Mouse (Mus musculus) C2C12 (cell line): ENCODE data around the gene Nxpe4. TPM values are rescaled to one million over a fixed set of nuclear protein-coding genes. Genes with fewer than 3 reads are reported as not detected.

Source experiments
- H3K27me3 ChIP-seq: one replicate; pipeline ENCODE4 v1.6.1; 2011; ENCODE audit not compliant: control insufficient read depth, insufficient read depth, insufficient read length
- H3K36me3 ChIP-seq: one replicate; pipeline ENCODE4 v1.6.1; 2011; ENCODE audit not compliant: control insufficient read depth, insufficient read depth
- H3K4me3 ChIP-seq: one replicate; pipeline ENCODE4 v1.5.1; 2011; ENCODE audit warnings: mild to moderate bottlenecking, control low read depth; ENCODE audit not compliant: poor library complexity, insufficient read depth, severe bottlenecking
- H3K79me2 ChIP-seq: one replicate; pipeline ENCODE4 v1.6.1; 2011; ENCODE audit not compliant: control insufficient read depth, insufficient read depth
- H3K79me3 ChIP-seq: one replicate; pipeline ENCODE4 v1.6.1; 2011; ENCODE audit warnings: low read depth, control low read depth
- H3ac ChIP-seq: one replicate; pipeline ENCODE3; 2011; ENCODE audit warnings: low read depth; ENCODE audit not compliant: control insufficient read depth, insufficient read length
- CEBPB ChIP-seq: IDR thresholded peaks from one replicate; pipeline ENCODE4 v1.6.1; 2011; ENCODE audit warnings: low read depth, mild to moderate bottlenecking, control low read depth, moderate library complexity
- CTCF ChIP-seq: IDR thresholded peaks from one replicate; pipeline ENCODE4 v1.5.1; 2011; ENCODE audit not compliant: control insufficient read depth, insufficient read depth, insufficient read length
- FOSL1 ChIP-seq: IDR thresholded peaks from one replicate; pipeline ENCODE4 v1.8.0; 2011; ENCODE audit warnings: mild to moderate bottlenecking, low read length; ENCODE audit not compliant: poor library complexity, insufficient read depth, severe bottlenecking
- MAX ChIP-seq: IDR thresholded peaks from one replicate; pipeline ENCODE4 v1.6.1; 2011; ENCODE audit warnings: mild to moderate bottlenecking, control low read depth
- MYOD1 ChIP-seq: IDR thresholded peaks from one replicate; pipeline ENCODE4 v1.6.1; 2011; ENCODE audit warnings: low read depth; ENCODE audit not compliant: control insufficient read depth, insufficient read length
- MYOG ChIP-seq: IDR thresholded peaks from one replicate; pipeline ENCODE4 v1.6.1; 2011; ENCODE audit not compliant: control insufficient read depth, insufficient read length; ENCODE audit errors: extremely low read depth
- USF1 ChIP-seq: IDR thresholded peaks from one replicate; pipeline ENCODE4 v1.6.1; 2011; ENCODE audit warnings: low read depth, mild to moderate bottlenecking, control low read depth, moderate library complexity
- polyA plus RNA-seq: library from polyadenylated mRNA; unstranded; fragments of >200 nt; fragmentation: generic; extraction: Trizol; gene quantifications from one replicate; pipeline ENCODE4 v1.2.1, GENCODE M21; 2012; ENCODE audit warnings: missing spikeins

Nxpe4 gene
- polyA plus RNA-seq, 1 experiment, result 0.02 TPM

DNA sequence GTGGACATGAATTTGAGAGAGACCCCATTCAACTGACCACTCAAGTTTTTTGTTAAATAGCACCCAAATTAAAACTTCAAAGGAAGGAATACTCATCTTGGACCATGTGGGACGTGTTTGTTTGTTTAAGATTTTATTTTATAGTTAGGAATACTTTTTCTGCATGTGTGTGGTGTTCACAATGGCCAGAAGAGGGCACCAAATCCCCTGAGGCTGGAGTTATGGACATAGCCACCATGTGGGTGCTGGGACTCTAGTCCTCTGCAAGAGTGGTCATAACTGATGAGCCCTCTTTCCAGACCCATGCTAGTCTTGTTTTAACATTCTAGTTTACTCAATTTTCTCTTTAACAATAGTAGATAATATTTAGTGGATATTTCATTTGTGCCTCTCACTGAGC lies 14.9 kb downstream of the Nxpe4 start:
- H3K4me3 ChIP-seq, result no peak overlapping the region
- no peaks in the 10 kb centered on the region for H3K79me2 ChIP-seq
- TF ChIP-seq MAX (no peak), CEBPB (no peak), MYOG (no peak), MYOD1 (no peak), USF1 (no peak), CTCF (no peak), FOSL1 (no peak)
- H3K36me3 ChIP-seq, result no peaks in the 10 kb centered on the region
- H3K79me3 ChIP-seq, result no peaks in the 10 kb centered on the region
- H3ac ChIP-seq, result no peak overlapping the region
- no peaks in the 10 kb centered on the region for H3K27me3 ChIP-seq

DNA sequence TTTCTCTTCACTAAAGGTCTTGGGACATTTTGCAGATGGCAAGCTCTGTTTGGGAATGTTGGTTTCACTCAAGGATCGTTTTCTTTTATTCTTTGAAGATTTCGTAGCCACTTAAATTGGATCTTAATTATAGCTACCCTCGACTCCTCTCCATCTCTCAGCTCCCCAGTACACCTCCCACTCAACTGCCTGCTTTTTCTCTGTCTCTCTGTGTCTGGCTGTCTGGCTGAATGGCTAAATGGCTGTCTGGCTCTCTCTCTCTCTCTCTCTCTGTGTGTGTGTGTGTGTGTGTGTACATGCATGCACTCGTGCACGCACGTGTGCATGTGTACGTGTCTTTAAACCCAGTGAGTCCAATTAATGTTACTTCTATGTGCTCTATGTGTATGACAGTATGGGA lies 19.5 kb downstream of the Nxpe4 start:
- Histone ChIP-seq H3K27me3 (no peaks in the 10 kb centered on the region), H3K79me2 (no peaks in the 10 kb centered on the region), H3ac (no peak overlapping the region), H3K4me3 (no peak overlapping the region), H3K79me3 (no peaks in the 10 kb centered on the region), H3K36me3 (no peaks in the 10 kb centered on the region)
- no peak for TF ChIP-seq MAX
- no peak for TF ChIP-seq CTCF
- no peak for TF ChIP-seq MYOD1
- TF ChIP-seq USF1, result no peak
- no peak for TF ChIP-seq FOSL1

DNA sequence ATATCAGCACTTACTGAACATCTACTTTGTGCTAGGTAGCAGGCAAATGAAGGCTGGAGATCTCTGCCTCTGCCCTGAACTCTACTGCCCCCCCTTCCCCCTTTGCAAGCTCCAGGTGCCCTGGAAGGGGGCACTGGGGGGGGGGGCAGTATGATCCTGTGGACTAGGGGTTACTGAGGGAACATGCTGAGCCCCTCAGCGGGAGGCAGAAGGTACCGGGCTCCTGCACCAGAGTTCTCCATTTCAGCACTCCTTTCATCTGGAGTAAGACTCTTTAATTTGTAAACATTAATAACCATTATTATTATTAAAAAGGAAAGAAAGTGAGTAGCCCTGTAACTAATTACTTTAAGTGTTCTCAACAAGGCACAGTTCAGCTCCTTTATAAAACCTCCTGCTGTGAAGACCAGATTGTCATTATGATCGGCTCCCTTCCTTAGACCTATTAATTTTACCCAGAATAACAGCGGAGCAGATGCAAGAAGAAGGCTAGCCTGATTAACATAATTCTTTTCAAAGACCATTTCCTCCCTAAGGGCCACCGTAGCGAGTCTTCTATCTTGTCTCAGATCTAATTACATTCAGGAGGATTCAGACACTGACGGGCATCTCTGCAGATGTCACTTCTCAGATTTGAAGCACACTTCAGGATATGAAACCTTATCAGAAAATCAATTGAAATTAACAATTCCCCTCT lies 21.0 kb downstream of the Nxpe4 start:
- TF ChIP-seq MAX (no peak), FOSL1 (no peak), CTCF (no peak)
- H3K36me3 ChIP-seq, result no peaks in the 10 kb centered on the region
- H3K27me3 ChIP-seq, result no peaks in the 10 kb centered on the region
- H3K79me3 ChIP-seq, result no peaks in the 10 kb centered on the region
- no peak overlapping the region for H3ac ChIP-seq
- H3K79me2 ChIP-seq, result no peaks in the 10 kb centered on the region
- no peak overlapping the region for H3K4me3 ChIP-seq

DNA sequence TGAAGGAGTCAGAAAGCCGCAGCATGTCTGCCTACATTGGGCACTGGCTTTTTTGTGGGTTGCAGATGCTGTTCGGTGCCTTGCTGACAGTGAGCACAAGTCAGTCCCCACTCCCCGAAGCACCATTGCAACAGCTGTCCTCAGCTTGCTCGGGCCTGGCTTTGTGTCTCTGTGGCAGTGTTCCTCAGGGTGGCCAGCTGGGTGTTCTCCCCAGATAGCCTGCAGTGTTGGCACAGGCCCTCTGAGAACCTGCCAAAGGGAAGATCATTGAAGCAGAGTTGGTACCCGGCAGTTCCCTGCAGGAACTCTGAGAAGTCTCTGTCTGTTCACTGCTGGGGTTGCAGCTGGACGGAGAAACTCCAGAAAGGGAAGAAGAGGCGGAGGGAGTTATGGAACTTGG lies 22.5 kb downstream of the Nxpe4 start:
- no peaks in the 10 kb centered on the region for H3K36me3 ChIP-seq

DNA sequence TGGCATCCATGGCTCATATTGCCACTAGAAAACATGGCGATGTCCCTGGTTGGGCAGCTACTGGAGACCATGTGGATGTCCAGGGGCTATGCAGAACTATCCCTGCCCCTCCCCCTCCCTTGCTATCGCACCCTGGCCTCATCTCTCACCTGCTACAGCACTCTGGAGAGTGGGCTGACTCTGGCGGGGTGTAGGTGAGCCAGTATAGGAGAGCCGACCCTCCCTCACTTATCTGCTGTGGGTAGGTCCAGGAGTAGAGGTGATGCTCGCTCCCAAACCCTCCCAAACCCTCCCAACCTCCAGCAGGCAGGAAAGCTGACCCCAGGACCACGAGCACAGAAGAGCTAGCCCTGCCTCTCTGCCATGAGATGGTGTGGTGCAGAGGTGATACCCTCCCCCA lies 27.0 kb downstream of the Nxpe4 start:
- Histone ChIP-seq H3K79me2 (no peaks in the 10 kb centered on the region), H3K4me3 (no peak overlapping the region)

More for the DNA sequence above, 22.5 kb downstream of the Nxpe4 start:
- H3ac ChIP-seq, result no peak overlapping the region
- H3K4me3 ChIP-seq, result no peak overlapping the region
- no peaks in the 10 kb centered on the region for H3K79me2 ChIP-seq
- TF ChIP-seq CTCF (no peak), CEBPB (no peak), MAX (no peak), USF1 (no peak), MYOG (no peak)
- no peaks in the 10 kb centered on the region for H3K79me3 ChIP-seq
- H3K27me3 ChIP-seq, result no peaks in the 10 kb centered on the region

DNA sequence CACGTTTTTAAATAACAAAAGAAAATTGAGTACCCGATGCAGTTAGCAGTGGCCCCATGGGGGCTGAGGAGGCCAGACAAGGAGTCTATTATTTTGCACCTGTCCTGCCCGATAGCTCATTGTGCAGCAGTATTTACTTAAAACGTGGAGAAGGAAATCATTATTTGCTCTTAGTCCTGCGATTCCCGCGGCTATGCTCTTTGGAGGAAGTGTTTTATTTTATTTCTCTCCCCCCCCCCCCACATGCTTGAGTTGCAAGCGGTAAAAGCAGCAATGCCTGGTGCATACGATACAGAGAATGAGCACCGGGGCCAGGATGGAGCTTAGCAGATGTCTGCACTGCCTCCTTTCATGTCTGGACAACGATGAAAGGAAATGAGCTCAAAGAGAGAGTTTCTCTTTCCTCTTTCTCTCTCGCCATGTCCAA lies 35.6 kb downstream of the Nxpe4 start:
- H3K79me2 ChIP-seq, result no peaks in the 10 kb centered on the region
- TF ChIP-seq CTCF (no peak), MYOG (no peak), MAX (no peak), USF1 (no peak), MYOD1 (no peak), CEBPB (no peak)
- no peaks in the 10 kb centered on the region for H3K27me3 ChIP-seq
- no peak overlapping the region for H3K4me3 ChIP-seq
- no peak overlapping the region for H3ac ChIP-seq
- H3K79me3 ChIP-seq, result no peaks in the 10 kb centered on the region
- H3K36me3 ChIP-seq, result no peaks in the 10 kb centered on the region

More for the DNA sequence above, 27.0 kb downstream of the Nxpe4 start:
- no peaks in the 10 kb centered on the region for H3K79me3 ChIP-seq
- no peaks in the 10 kb centered on the region for H3K36me3 ChIP-seq
- H3ac ChIP-seq, result no peak overlapping the region
- TF ChIP-seq MAX, result no peak
- no peak for TF ChIP-seq USF1
- no peak for TF ChIP-seq MYOD1
- TF ChIP-seq MYOG, result no peak
- TF ChIP-seq CEBPB, result no peak
- no peak for TF ChIP-seq CTCF
- TF ChIP-seq FOSL1, result no peak
- no peaks in the 10 kb centered on the region for H3K27me3 ChIP-seq
